ENCODE assay signal across 14 mouse cellular contexts in genomic region chr5:131789601-131790000, GRCm38 (mm10).
"Had no signal": no experiment of that assay in that cellular context is flagged by ENCODE, and none has a peak within 500 bp of the region (broad histone marks: within the 10 kb centered on the region; RNA-seq: fewer than 3 reads in every experiment).

No protein-coding gene starts in this region.

- H3K4me3 ChIP-seq: layer of hippocampus, adult 2 months; limb, embryonic 13.5 days; liver, embryonic 13.5 days; midbrain, embryonic 10.5 days; midbrain, embryonic 15.5 days; neural tube, embryonic 13.5 days had no signal

- ATAC-seq: midbrain, embryonic 15.5 days had no signal

- H3K9me3 ChIP-seq: limb, embryonic 13.5 days; liver, embryonic 13.5 days; midbrain, embryonic 10.5 days; midbrain, embryonic 15.5 days; neural tube, embryonic 13.5 days had no signal

- H3K36me3 ChIP-seq: limb, embryonic 13.5 days; liver, embryonic 13.5 days; midbrain, embryonic 10.5 days; midbrain, embryonic 15.5 days; neural tube, embryonic 13.5 days had no signal

- H3K4me2 ChIP-seq: limb, embryonic 13.5 days; liver, embryonic 13.5 days; midbrain, embryonic 15.5 days; neural tube, embryonic 13.5 days had no signal

- H3K9ac ChIP-seq: limb, embryonic 13.5 days; liver, embryonic 13.5 days; midbrain, embryonic 15.5 days; neural tube, embryonic 13.5 days had no signal

- DNase-seq: kidney, adult 2 months; kidney, postnatal 25 days; layer of hippocampus, adult 9-11 months; liver, embryonic 13.5 days; lung, adult 2 months; thymus, adult 18-20 months; thymus, postnatal 36 days had no signal

- H3K27ac ChIP-seq: kidney, postnatal 0 days; limb, embryonic 13.5 days; liver, embryonic 13.5 days; macrophage; midbrain, embryonic 10.5 days; midbrain, embryonic 15.5 days; neural tube, embryonic 13.5 days had no signal

- H3K4me1 ChIP-seq: liver, embryonic 13.5 days had no signal

- H3K27me3 ChIP-seq: liver, embryonic 13.5 days; midbrain, embryonic 15.5 days; neural tube, embryonic 13.5 days had no signal
